Mouse (Mus musculus): ENCODE results near the gene Melk. TPM values are rescaled to one million over a fixed set of nuclear protein-coding genes. Genes with fewer than 3 reads are reported as not detected.

Gene Melk
- total and polyA plus RNA-seq, 3 experiments = 0.10 to 0.16 TPM; not detected in 1

GRCm38 (mm10) chr4:44259126-44259525, 41.5 kb upstream of the Melk start:
- no peak for DNase-seq
- no peak overlapping the region for H3K9ac ChIP-seq (ENCODE audit: low read depth, low read length)
- no peaks in the 10 kb centered on the region for H3K79me2 ChIP-seq (replicated peaks; ENCODE audit: control insufficient read depth, insufficient read depth, low read length)
- no peak overlapping the region for H3K27ac ChIP-seq
- no peak overlapping the region for H3K4me3 ChIP-seq
- no peaks in the 10 kb centered on the region for H3K36me3 ChIP-seq (ENCODE audit: control insufficient read depth, insufficient read depth, low read length)
- H3K4me1 ChIP-seq (ENCODE audit: control insufficient read depth, insufficient read depth, low read length) = no peaks in the 10 kb centered on the region
- no peaks in the 10 kb centered on the region for H3K27me3 ChIP-seq (ENCODE audit: control insufficient read depth, insufficient read depth, low read length)
- intact Hi-C loops (cut with DNase I) = no loop called here
- TF ChIP-seq EP300 (IDR thresholded peaks at IDR 0.05; ENCODE audit: insufficient read depth, low read depth, low read length) (no peak), CTCF (IDR thresholded peaks at IDR 0.05) (no peak), POLR2A (IDR thresholded peaks at IDR 0.05; ENCODE audit: insufficient read depth, low read depth, low read length) (no peak)
- WGBS = 89% methylated on average over 4 of the region's 4 CpGs

GRCm38 (mm10) chr4:44260244-44260643, 40.4 kb upstream of the Melk start:
- no peak overlapping the region for H3K27ac ChIP-seq
- no peak overlapping the region for H3K9ac ChIP-seq (ENCODE audit: low read depth, low read length)
- TF ChIP-seq EP300 (IDR thresholded peaks at IDR 0.05; ENCODE audit: insufficient read depth, low read depth, low read length) (no peak), CTCF (IDR thresholded peaks at IDR 0.05) (no peak), POLR2A (IDR thresholded peaks at IDR 0.05; ENCODE audit: insufficient read depth, low read depth, low read length) (no peak)
- H3K79me2 ChIP-seq (replicated peaks; ENCODE audit: control insufficient read depth, insufficient read depth, low read length) = no peaks in the 10 kb centered on the region
- no peaks in the 10 kb centered on the region for H3K27me3 ChIP-seq (ENCODE audit: control insufficient read depth, insufficient read depth, low read length)
- intact Hi-C loops (cut with DNase I) = no loop called here
- no peaks in the 10 kb centered on the region for H3K4me1 ChIP-seq (ENCODE audit: control insufficient read depth, insufficient read depth, low read length)
- H3K36me3 ChIP-seq (ENCODE audit: control insufficient read depth, insufficient read depth, low read length) = no peaks in the 10 kb centered on the region
- no peak overlapping the region for H3K4me3 ChIP-seq
- WGBS = 2% methylated on average over 10 of the region's 10 CpGs
- peak; percentile 13 to 49 for DNase-seq

GRCm38 (mm10) chr4:44265500-44265899, 35.2 kb upstream of the Melk start:
- intact Hi-C loops (cut with DNase I) = no loop called here
- DNase-seq = no peak
- 22% methylated on average over 3 of the region's 3 CpGs for WGBS

GRCm38 (mm10) chr4:44267437-44267836, 33.2 kb upstream of the Melk start:
- WGBS = 76% methylated on average over 6 of the region's 6 CpGs
- no peak for DNase-seq
- Histone ChIP-seq H3K4me3 (no peak overlapping the region), H3K27me3 (ENCODE audit: control insufficient read depth, insufficient read depth, low read length) (no peaks in the 10 kb centered on the region), H3K4me1 (ENCODE audit: control insufficient read depth, insufficient read depth, low read length) (no peaks in the 10 kb centered on the region), H3K79me2 (replicated peaks; ENCODE audit: control insufficient read depth, insufficient read depth, low read length) (no peaks in the 10 kb centered on the region), H3K36me3 (ENCODE audit: control insufficient read depth, insufficient read depth, low read length) (no peaks in the 10 kb centered on the region), H3K9ac (ENCODE audit: low read depth, low read length) (no peak overlapping the region), H3K27ac (no peak overlapping the region)
- TF ChIP-seq POLR2A (IDR thresholded peaks at IDR 0.05; ENCODE audit: insufficient read depth, low read depth, low read length) = no peak
- TF ChIP-seq CTCF (IDR thresholded peaks at IDR 0.05) = no peak
- TF ChIP-seq EP300 (IDR thresholded peaks at IDR 0.05; ENCODE audit: insufficient read depth, low read depth, low read length) = no peak
- intact Hi-C loops (cut with DNase I) = no loop called here

More at GRCm38 (mm10) chr4:44265500-44265899, 35.2 kb upstream of the Melk start:
- H3K9ac ChIP-seq (ENCODE audit: low read depth, low read length) = no peak overlapping the region
- no peak overlapping the region for H3K27ac ChIP-seq
- no peaks in the 10 kb centered on the region for H3K4me1 ChIP-seq (ENCODE audit: control insufficient read depth, insufficient read depth, low read length)
- no peak for TF ChIP-seq POLR2A (IDR thresholded peaks at IDR 0.05; ENCODE audit: insufficient read depth, low read depth, low read length)
- no peak for TF ChIP-seq CTCF (IDR thresholded peaks at IDR 0.05)
- TF ChIP-seq EP300 (IDR thresholded peaks at IDR 0.05; ENCODE audit: insufficient read depth, low read depth, low read length) = no peak
- no peaks in the 10 kb centered on the region for H3K27me3 ChIP-seq (ENCODE audit: control insufficient read depth, insufficient read depth, low read length)
- H3K79me2 ChIP-seq (replicated peaks; ENCODE audit: control insufficient read depth, insufficient read depth, low read length) = no peaks in the 10 kb centered on the region
- H3K36me3 ChIP-seq (ENCODE audit: control insufficient read depth, insufficient read depth, low read length) = no peaks in the 10 kb centered on the region
- no peak overlapping the region for H3K4me3 ChIP-seq

GRCm38 (mm10) chr4:44269376-44269817, 31.3 kb upstream of the Melk start:
- Histone ChIP-seq H3K9ac (ENCODE audit: low read depth, low read length) (no peak overlapping the region), H3K4me1 (ENCODE audit: control insufficient read depth, insufficient read depth, low read length) (no peaks in the 10 kb centered on the region), H3K27me3 (ENCODE audit: control insufficient read depth, insufficient read depth, low read length) (no peaks in the 10 kb centered on the region), H3K36me3 (ENCODE audit: control insufficient read depth, insufficient read depth, low read length) (no peaks in the 10 kb centered on the region), H3K4me3 (no peak overlapping the region), H3K79me2 (replicated peaks; ENCODE audit: control insufficient read depth, insufficient read depth, low read length) (no peaks in the 10 kb centered on the region), H3K27ac (no peak overlapping the region)
- 89% methylated on average over 14 of the region's 14 CpGs for WGBS
- intact Hi-C loops (cut with DNase I) = no loop called here
- DNase-seq = no peak
- TF ChIP-seq POLR2A (IDR thresholded peaks at IDR 0.05; ENCODE audit: insufficient read depth, low read depth, low read length) (no peak), CTCF (IDR thresholded peaks at IDR 0.05) (no peak), EP300 (IDR thresholded peaks at IDR 0.05; ENCODE audit: insufficient read depth, low read depth, low read length) (no peak)

GRCm38 (mm10) chr4:44271134-44271533, 29.5 kb upstream of the Melk start:
- DNase-seq = no peak
- H3K4me3 ChIP-seq = no peak overlapping the region
- intact Hi-C loops (cut with DNase I) = no loop called here
- 53% methylated on average over 5 of the region's 5 CpGs for WGBS
- no peaks in the 10 kb centered on the region for H3K4me1 ChIP-seq (ENCODE audit: control insufficient read depth, insufficient read depth, low read length)
- no peak for TF ChIP-seq EP300 (IDR thresholded peaks at IDR 0.05; ENCODE audit: insufficient read depth, low read depth, low read length)
- TF ChIP-seq POLR2A (IDR thresholded peaks at IDR 0.05; ENCODE audit: insufficient read depth, low read depth, low read length) = no peak
- no peak for TF ChIP-seq CTCF (IDR thresholded peaks at IDR 0.05)
- no peaks in the 10 kb centered on the region for H3K27me3 ChIP-seq (ENCODE audit: control insufficient read depth, insufficient read depth, low read length)
- H3K27ac ChIP-seq = no peak overlapping the region
- H3K36me3 ChIP-seq (ENCODE audit: control insufficient read depth, insufficient read depth, low read length) = no peaks in the 10 kb centered on the region
- H3K9ac ChIP-seq (ENCODE audit: low read depth, low read length) = no peak overlapping the region
- H3K79me2 ChIP-seq (replicated peaks; ENCODE audit: control insufficient read depth, insufficient read depth, low read length) = no peaks in the 10 kb centered on the region

All from heart, adult 2 months (tissue).